19 mouse cellular contexts compared by ENCODE assay signal in the genomic region with DNA sequence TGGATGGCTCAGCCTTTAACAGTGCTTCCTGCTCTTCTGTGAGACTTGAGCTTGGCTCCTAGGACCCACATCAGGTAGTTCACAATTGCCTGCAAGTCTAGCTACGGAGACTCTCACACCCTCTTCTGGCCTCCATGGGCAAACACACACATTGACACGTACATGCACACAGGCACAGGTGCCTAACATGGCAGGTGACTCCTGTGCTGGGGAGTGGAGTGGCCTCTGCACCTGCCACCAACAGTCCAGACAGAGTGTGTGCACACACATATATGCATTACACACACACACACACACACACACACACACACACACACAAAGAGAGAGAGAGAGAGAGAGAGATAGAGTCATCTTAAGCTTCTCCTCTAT. TPM values are rescaled to one million over a fixed set of nuclear protein-coding genes. Genes with fewer than 3 reads are reported as not detected.
A peak's percentile ranks its signal among the peaks of the same experiment; 100 is the strongest.
DNase-seq lines count a peak whose midpoint lies in the region; ATAC-seq and TF ChIP-seq lines count a peak whose summit lies in the region.
"Had no signal": no experiment of that assay in that cellular context is flagged by ENCODE, and none has a peak within 500 bp of the region (broad histone marks: within the 10 kb centered on the region; RNA-seq: fewer than 3 reads in every experiment).

No protein-coding gene starts in this region.

- WGBS in kidney, embryonic 15.5 days = 88% methylated on average over 2 of the region's 2 CpGs
- WGBS in kidney, embryonic 14.5 days = 93% methylated on average over 2 of the region's 2 CpGs
- WGBS in thymus, adult 2 months = 57% methylated on average over 2 of the region's 2 CpGs
- 86% methylated on average over 2 of the region's 2 CpGs for WGBS in intestine, embryonic 16.5 days

- peak; percentile 9; the same call in 1 of the 2 replicates for TF ChIP-seq CTCF in thymus, adult 2 months (IDR thresholded peaks at IDR 0.05; ENCODE audit: borderline replicate concordance, control insufficient read depth, extremely low read depth, insufficient read depth, low read length, poor library complexity)

- H3K4me3 ChIP-seq in kidney, embryonic 15.5 days (replicated peaks) = no peak overlapping the region
- no peak overlapping the region for H3K4me3 ChIP-seq in kidney, embryonic 14.5 days (ENCODE audit: low read length)
- H3K4me3 ChIP-seq in thymus, adult 2 months (ENCODE audit: control insufficient read depth, insufficient read depth, low read length) = no peak overlapping the region
- H3K4me3 ChIP-seq in intestine, embryonic 16.5 days (ENCODE audit: low read length) = no peak overlapping the region
- H3K4me3 ChIP-seq: embryonic facial prominence, embryonic 13.5 days; layer of hippocampus, adult 2 months; liver, embryonic 15.5 days; neural tube, embryonic 12.5 days had no signal

- no peak overlapping the region for H3K4me2 ChIP-seq in kidney, embryonic 15.5 days
- no peak overlapping the region for H3K4me2 ChIP-seq in kidney, embryonic 14.5 days (replicated peaks; ENCODE audit: low read depth, low read length)
- H3K4me2 ChIP-seq in intestine, embryonic 16.5 days (ENCODE audit: low read depth, low read length) = no peak overlapping the region
- H3K4me2 ChIP-seq: embryonic facial prominence, embryonic 13.5 days; hindbrain, embryonic 14.5 days; liver, embryonic 15.5 days; neural tube, embryonic 12.5 days had no signal

- H3K9ac ChIP-seq in kidney, embryonic 15.5 days = no peak overlapping the region
- no peak overlapping the region for H3K9ac ChIP-seq in kidney, embryonic 14.5 days (ENCODE audit: low read depth, low read length)
- H3K9ac ChIP-seq in intestine, embryonic 16.5 days (ENCODE audit: low read depth, low read length) = no peak overlapping the region
- H3K9ac ChIP-seq: embryonic facial prominence, embryonic 13.5 days; forebrain, postnatal 0 days; hindbrain, embryonic 14.5 days; liver, embryonic 15.5 days; neural tube, embryonic 12.5 days had no signal

- H3K9me3 ChIP-seq in kidney, embryonic 15.5 days (replicated peaks) = no peaks in the 10 kb centered on the region
- H3K9me3 ChIP-seq in kidney, embryonic 14.5 days (ENCODE audit: control insufficient read depth, low read length) = no peaks in the 10 kb centered on the region
- no peaks in the 10 kb centered on the region for H3K9me3 ChIP-seq in intestine, embryonic 16.5 days (ENCODE audit: control insufficient read depth, low read length)
- H3K9me3 ChIP-seq: embryonic facial prominence, embryonic 13.5 days; liver, embryonic 15.5 days; neural tube, embryonic 12.5 days had no signal

- peaks cover 62% of the 10 kb centered on the region for H3K4me1 ChIP-seq in kidney, embryonic 15.5 days
- peaks cover 56% of the 10 kb centered on the region for H3K4me1 ChIP-seq in kidney, embryonic 14.5 days (ENCODE audit: control insufficient read depth, insufficient read depth, low read length)
- H3K4me1 ChIP-seq in thymus, adult 2 months (replicated peaks; ENCODE audit: control insufficient read depth, insufficient read depth, low read length) = peaks cover 63% of the 10 kb centered on the region
- peaks cover 50% of the 10 kb centered on the region for H3K4me1 ChIP-seq in intestine, embryonic 16.5 days (ENCODE audit: control insufficient read depth, insufficient read depth, low read length)

- ATAC-seq in kidney, embryonic 15.5 days (replicated peaks; ENCODE audit: low FRiP score) = no peak
- no peak for ATAC-seq in kidney, embryonic 14.5 days (ENCODE audit: low FRiP score, low TSS enrichment)
- ATAC-seq in intestine, embryonic 16.5 days = peak; percentile 29
- ATAC-seq: forebrain, postnatal 0 days had no signal

- 0 out of 2 replicates have a peak overlapping the region, but pooled peaks have one; percentile 89 for H3K27ac ChIP-seq in kidney, embryonic 15.5 days
- no peak overlapping the region for H3K27ac ChIP-seq in kidney, embryonic 14.5 days (ENCODE audit: low read depth, low read length)
- peak overlapping the region; percentile 99 for H3K27ac ChIP-seq in thymus, adult 2 months (ENCODE audit: control insufficient read depth, insufficient read depth, low read length)
- peak overlapping the region; percentile 88 for H3K27ac ChIP-seq in intestine, embryonic 16.5 days (ENCODE audit: low read length)
- H3K27ac ChIP-seq: hindbrain, embryonic 14.5 days; layer of hippocampus, adult 2 months; liver, embryonic 15.5 days; neural tube, embryonic 12.5 days had no signal

- no peak for DNase-seq in thymus, adult 2 months
- no peak for DNase-seq in thymus, adult 18-20 months
- DNase-seq in splenic B cell, adult 2 months (ENCODE audit: low read depth, low spot score) = peak; percentile 34
- no peak for DNase-seq in layer of hippocampus, postnatal 10 days (ENCODE audit: low spot score in 2 of 2)
- DNase-seq: adrenal gland, postnatal 10 days; cerebellum, adult 2 months; forebrain, postnatal 0 days; heart, postnatal 14 days; kidney, adult 8-10 months; left cerebral cortex, postnatal 4 days; lung, postnatal 14 days had no signal

- no peaks in the 10 kb centered on the region for H3K27me3 ChIP-seq in kidney, embryonic 15.5 days
- H3K27me3 ChIP-seq in kidney, embryonic 14.5 days (ENCODE audit: control insufficient read depth, insufficient read depth, low read length) = no peaks in the 10 kb centered on the region
- no peaks in the 10 kb centered on the region for H3K27me3 ChIP-seq in thymus, adult 2 months (ENCODE audit: control insufficient read depth, insufficient read depth, low read length)
- H3K27me3 ChIP-seq in intestine, embryonic 16.5 days (replicated peaks; ENCODE audit: control insufficient read depth, insufficient read depth, low read length) = no peaks in the 10 kb centered on the region
- no peaks in the 10 kb centered on the region for H3K27me3 ChIP-seq in splenic B cell, adult 2 months (ENCODE audit: control insufficient read depth, insufficient read depth, low read length, poor library complexity, severe bottlenecking)
- H3K27me3 ChIP-seq: embryonic facial prominence, embryonic 13.5 days; liver, embryonic 15.5 days; neural tube, embryonic 12.5 days had no signal

- TF ChIP-seq POLR2A in thymus, adult 2 months (IDR thresholded peaks at IDR 0.05; ENCODE audit: control insufficient read depth, extremely low read depth, insufficient read depth, low read length, poor library complexity) = no peak

- H3K36me3 ChIP-seq in kidney, embryonic 15.5 days = no peaks in the 10 kb centered on the region
- H3K36me3 ChIP-seq in kidney, embryonic 14.5 days (ENCODE audit: control insufficient read depth, insufficient read depth, low read length) = no peaks in the 10 kb centered on the region
- no peaks in the 10 kb centered on the region for H3K36me3 ChIP-seq in thymus, adult 2 months (ENCODE audit: control insufficient read depth, insufficient read depth, low read length)
- no peaks in the 10 kb centered on the region for H3K36me3 ChIP-seq in intestine, embryonic 16.5 days (ENCODE audit: control insufficient read depth, insufficient read depth, low read length)
- H3K36me3 ChIP-seq in splenic B cell, adult 2 months (ENCODE audit: control insufficient read depth, insufficient read depth, low read length, poor library complexity, severe bottlenecking) = no peaks in the 10 kb centered on the region
- H3K36me3 ChIP-seq: embryonic facial prominence, embryonic 13.5 days; liver, embryonic 15.5 days; neural tube, embryonic 12.5 days had no signal

RNA-seq across cellular contexts. Expression of a gene that starts 19.6 kb away (rescaled TPM):
- polyA plus RNA-seq in kidney, embryonic 15.5 days (2015; fragmentation: Nextera tagmentation; extraction: Ambion mirVana) = 11.0 and 12.9 TPM in 2 replicates
- 7.1 and 10.3 TPM in 2 replicates for polyA plus RNA-seq in kidney, embryonic 14.5 days (2014; fragmentation: Nextera tagmentation; extraction: Ambion mirVana)
- polyA plus RNA-seq in thymus, adult 2 months (2012; rRNA removed) = 5.7 TPM in 2 replicates
- 8.3 and 8.8 TPM in 2 replicates for polyA plus RNA-seq in intestine, embryonic 16.5 days (2015; fragmentation: Nextera tagmentation; extraction: Ambion mirVana)
- total RNA-seq in layer of hippocampus, postnatal 10 days (2021) = 10 to 100 TPM; 56.9 to 60.9 TPM
